Mouse (Mus musculus): Measurements from ENCODE around the gene Kcnq5. TPM values are rescaled to one million over a fixed set of nuclear protein-coding genes. Genes with fewer than 3 reads are reported as not detected.
"Not testable (repeated sequence)": the region's sequence is repeated elsewhere in the genome, so short reads cannot be mapped to it uniquely, and the experiment has no call there.

The Kcnq5 gene
- polyA plus RNA-seq, 1 experiment: 0.09 TPM

DNA sequence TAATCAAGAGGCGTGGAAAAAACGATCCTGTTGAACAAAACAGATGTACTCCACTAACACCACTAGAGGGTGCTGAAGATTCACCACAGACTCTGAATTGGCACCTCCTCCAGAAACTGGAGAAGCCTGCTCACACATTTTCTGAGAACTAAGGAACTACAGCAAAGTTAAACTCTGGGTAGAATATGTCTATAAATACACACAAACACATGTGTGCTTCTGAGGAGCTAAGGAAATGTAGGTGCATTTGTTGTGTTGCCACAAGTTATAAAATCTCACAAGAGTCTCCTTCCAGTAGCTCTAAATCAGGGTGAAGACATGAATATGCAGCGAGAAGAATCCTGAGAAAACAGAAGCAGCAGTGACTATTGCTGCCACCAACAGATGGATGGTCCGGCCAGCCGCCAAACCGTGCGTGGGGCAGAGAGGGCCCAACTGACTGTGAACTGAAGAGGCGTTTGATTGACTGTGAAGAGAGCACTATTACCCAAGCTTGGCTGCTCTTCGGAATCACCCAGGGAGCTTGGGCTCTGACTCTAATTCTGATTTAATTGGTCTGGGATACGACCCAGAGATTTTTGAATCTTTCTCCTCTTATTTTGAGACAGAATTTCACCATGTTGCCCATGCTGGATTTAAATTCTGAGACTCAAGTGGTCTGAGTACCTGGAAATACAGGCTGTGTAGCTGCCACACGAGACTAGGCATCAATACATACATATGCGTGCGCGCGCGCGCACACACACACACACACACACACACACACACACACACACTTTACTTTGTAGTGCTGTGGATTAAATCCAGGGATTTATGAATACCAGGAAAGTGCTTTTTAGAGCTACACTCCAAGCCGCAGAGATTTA lies 550.2 kb downstream of the Kcnq5 start:
- no peaks in the 10 kb centered on the region for H3K4me1 ChIP-seq (ENCODE audit: control insufficient read depth, insufficient read depth, low read length)
- 49% methylated on average over 18 of the region's 18 CpGs for WGBS
- TF ChIP-seq POLR2A (IDR thresholded peaks at IDR 0.05; ENCODE audit: low read depth, low read length): no peak
- TF ChIP-seq CTCF (conservative IDR thresholded peaks at IDR 0.05; ENCODE audit: insufficient read depth, insufficient read length, low read depth, low read length): peak; percentile 48; the same call in 1 of the 2 replicates
- no peak overlapping the region for H3K4me3 ChIP-seq (ENCODE audit: insufficient read depth, low read depth, low read length)
- H3K36me3 ChIP-seq (ENCODE audit: control insufficient read depth, insufficient read depth, low read length): no peaks in the 10 kb centered on the region
- no peaks in the 10 kb centered on the region for H3K27me3 ChIP-seq (replicated peaks; ENCODE audit: control insufficient read depth, insufficient read depth, low read length)
- DNase-seq: peak; percentile 64
- no peak overlapping the region for H3K27ac ChIP-seq (ENCODE audit: insufficient read depth, low read depth, low read length)

DNA sequence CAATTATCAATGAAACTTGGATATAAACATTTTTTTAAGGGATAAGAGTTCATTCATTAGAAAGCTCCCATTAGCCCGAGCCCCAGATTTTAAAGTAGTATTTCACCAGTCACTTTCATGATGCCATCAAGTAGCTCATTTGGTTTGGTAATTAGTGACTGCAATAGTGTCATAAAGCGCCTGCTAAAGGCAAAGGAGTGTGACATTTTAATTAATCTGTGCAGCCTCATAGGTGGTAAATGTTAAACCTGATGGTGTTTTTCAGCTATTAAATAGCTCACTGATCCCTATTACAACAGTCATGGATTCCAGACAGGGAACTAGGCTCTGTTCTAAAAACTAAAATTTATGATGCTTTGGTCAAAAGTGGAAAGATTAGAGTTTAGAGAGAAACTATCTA lies 554.5 kb downstream of the Kcnq5 start:
- Histone ChIP-seq H3K36me3 (ENCODE audit: control insufficient read depth, insufficient read depth, low read length) (no peaks in the 10 kb centered on the region), H3K4me3 (ENCODE audit: insufficient read depth, low read depth, low read length) (no peak overlapping the region), H3K4me1 (ENCODE audit: control insufficient read depth, insufficient read depth, low read length) (no peaks in the 10 kb centered on the region), H3K27ac (ENCODE audit: insufficient read depth, low read depth, low read length) (no peak overlapping the region), H3K27me3 (replicated peaks; ENCODE audit: control insufficient read depth, insufficient read depth, low read length) (no peaks in the 10 kb centered on the region)
- WGBS: 25% methylated on average over 2 of the region's 2 CpGs
- TF ChIP-seq CTCF (conservative IDR thresholded peaks at IDR 0.05; ENCODE audit: insufficient read depth, insufficient read length, low read depth, low read length): no peak
- no peak for TF ChIP-seq POLR2A (IDR thresholded peaks at IDR 0.05; ENCODE audit: low read depth, low read length)
- no peak for DNase-seq

DNA sequence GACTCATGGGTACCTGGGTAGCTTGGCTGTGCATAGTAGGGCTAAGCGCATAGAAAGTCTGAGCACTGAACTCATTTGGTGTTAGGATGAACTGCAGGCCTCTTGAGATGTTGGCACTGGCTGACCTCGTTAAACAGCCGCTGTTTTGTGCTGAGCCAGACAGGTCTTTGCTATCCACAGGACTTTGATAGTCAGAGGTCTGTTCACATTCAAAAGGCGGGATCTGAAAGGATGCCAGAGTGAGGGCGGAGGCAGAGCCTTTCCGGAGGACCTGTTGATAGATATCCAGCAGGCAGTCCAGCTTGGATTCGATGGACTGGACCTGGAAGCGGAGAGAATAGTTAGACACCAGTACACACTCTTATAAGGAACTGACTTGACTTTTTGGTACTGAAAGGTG lies 558.9 kb downstream of the Kcnq5 start:
- H3K4me1 ChIP-seq (ENCODE audit: control insufficient read depth, insufficient read depth, low read length): no peaks in the 10 kb centered on the region
- no peaks in the 10 kb centered on the region for H3K36me3 ChIP-seq (ENCODE audit: control insufficient read depth, insufficient read depth, low read length)
- H3K27me3 ChIP-seq (replicated peaks; ENCODE audit: control insufficient read depth, insufficient read depth, low read length): no peaks in the 10 kb centered on the region; the same call in 1 of the 2 replicates
- no peak overlapping the region for H3K4me3 ChIP-seq (ENCODE audit: insufficient read depth, low read depth, low read length)
- peak; percentile 3 for DNase-seq
- WGBS: 74% methylated on average over 8 of the region's 8 CpGs
- no peak overlapping the region for H3K27ac ChIP-seq (ENCODE audit: insufficient read depth, low read depth, low read length)
- TF ChIP-seq POLR2A (IDR thresholded peaks at IDR 0.05; ENCODE audit: low read depth, low read length) (no peak), CTCF (conservative IDR thresholded peaks at IDR 0.05; ENCODE audit: insufficient read depth, insufficient read length, low read depth, low read length) (no peak)

DNA sequence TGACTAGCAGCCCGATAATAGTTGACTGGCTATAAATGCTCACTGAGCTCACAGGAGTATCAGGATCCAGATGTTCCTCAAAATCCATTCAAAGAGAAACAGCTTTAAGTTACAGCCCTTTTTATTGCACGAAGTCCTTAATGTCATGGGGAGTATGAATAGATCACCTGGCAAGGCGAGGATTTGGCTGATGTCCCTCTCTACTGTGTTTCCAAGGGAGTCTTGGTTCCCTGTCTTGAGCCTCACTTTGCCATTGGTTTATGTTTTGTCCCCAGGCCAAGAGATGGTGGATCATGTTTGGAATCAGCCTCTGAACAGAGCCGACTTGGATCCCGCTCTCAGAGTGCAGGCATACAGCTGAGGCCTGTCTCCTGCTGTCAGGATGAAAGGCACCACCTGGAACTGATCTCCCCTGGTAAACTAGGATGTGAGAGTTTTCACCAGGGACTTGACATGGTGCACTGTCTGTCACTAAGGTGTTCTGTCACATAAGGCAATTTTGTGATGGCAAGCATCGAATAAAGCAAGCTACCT lies 570.5 kb downstream of the Kcnq5 start:
- Histone ChIP-seq H3K36me3 (ENCODE audit: control insufficient read depth, insufficient read depth, low read length) (no peaks in the 10 kb centered on the region), H3K27me3 (replicated peaks; ENCODE audit: control insufficient read depth, insufficient read depth, low read length) (no peaks in the 10 kb centered on the region), H3K27ac (ENCODE audit: insufficient read depth, low read depth, low read length) (no peak overlapping the region), H3K4me3 (ENCODE audit: insufficient read depth, low read depth, low read length) (no peak overlapping the region), H3K4me1 (ENCODE audit: control insufficient read depth, insufficient read depth, low read length) (no peaks in the 10 kb centered on the region)
- TF ChIP-seq CTCF (conservative IDR thresholded peaks at IDR 0.05; ENCODE audit: insufficient read depth, insufficient read length, low read depth, low read length): no peak
- TF ChIP-seq POLR2A (IDR thresholded peaks at IDR 0.05; ENCODE audit: low read depth, low read length): no peak
- WGBS: 45% methylated on average over 6 of the region's 6 CpGs
- DNase-seq: no peak

DNA sequence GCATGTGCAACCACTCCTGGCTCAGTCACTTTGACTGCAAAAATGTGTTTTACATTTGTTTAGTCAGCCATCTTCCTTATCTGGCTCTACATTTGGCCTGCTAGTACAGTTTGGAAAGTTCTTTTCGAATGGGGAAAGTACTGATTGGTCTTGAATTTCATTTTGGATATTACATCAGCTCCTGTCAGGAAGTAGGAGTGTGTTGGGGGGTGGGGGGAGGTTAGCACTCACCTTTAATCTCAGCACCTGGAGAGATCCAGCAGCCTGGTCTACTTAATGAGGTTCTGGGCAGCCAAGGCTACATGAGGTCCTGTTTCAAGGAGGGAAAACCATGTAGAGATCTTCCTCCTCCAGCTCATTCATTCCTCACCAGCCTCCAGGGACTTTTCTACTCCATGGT lies 578.5 kb downstream of the Kcnq5 start, which contains the start of gene Khdc1b:
Khdc1b (plus strand) TSS at position 301 of the 400 bp plus-strand sequence.
- no peak within 1 kb of the TSS for H3K27ac ChIP-seq (ENCODE audit: insufficient read depth, low read depth, low read length)
- whole genome bisulfite sequencing: 77% methylated on average over 1 of the region's 1 CpGs
- no peaks in the 10 kb centered on the region for H3K4me1 ChIP-seq (ENCODE audit: control insufficient read depth, insufficient read depth, low read length)
- DNase-seq: no peak
- no peaks in the 10 kb centered on the region for H3K27me3 ChIP-seq (replicated peaks; ENCODE audit: control insufficient read depth, insufficient read depth, low read length)
- TF ChIP-seq CTCF (conservative IDR thresholded peaks at IDR 0.05; ENCODE audit: insufficient read depth, insufficient read length, low read depth, low read length) (no peak), POLR2A (IDR thresholded peaks at IDR 0.05; ENCODE audit: low read depth, low read length) (no peak)
- H3K4me3 ChIP-seq (ENCODE audit: insufficient read depth, low read depth, low read length): no peak within 1 kb of the TSS
- H3K36me3 ChIP-seq (ENCODE audit: control insufficient read depth, insufficient read depth, low read length): no peaks in the 10 kb centered on the region

DNA sequence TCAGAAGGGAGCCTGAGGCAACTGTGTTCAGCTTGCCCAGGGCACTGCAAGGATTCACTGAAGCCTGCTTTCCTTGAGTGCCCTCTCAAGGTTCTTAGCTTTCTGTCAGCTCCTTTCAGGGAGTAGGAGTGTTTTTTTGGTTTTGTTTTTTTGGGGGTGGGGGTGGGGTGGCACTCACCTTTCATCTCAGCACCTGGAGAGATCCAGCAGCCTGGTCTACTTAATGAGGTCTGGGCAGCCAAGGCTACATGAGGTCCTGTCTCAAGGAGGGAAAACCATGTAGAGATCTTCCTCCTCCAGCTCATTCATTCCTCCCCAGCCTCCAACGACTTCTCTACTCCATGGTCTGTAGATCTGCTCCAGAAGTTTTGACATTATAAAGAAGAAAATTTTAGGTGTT lies 593.7 kb downstream of the Kcnq5 start, which contains the start of gene Khdc1c:
Khdc1c (plus strand) TSS at position 301 of the 400 bp plus-strand sequence.
- H3K4me3 ChIP-seq (ENCODE audit: insufficient read depth, low read depth, low read length); H3K27me3 ChIP-seq (replicated peaks; ENCODE audit: control insufficient read depth, insufficient read depth, low read length); H3K4me1 ChIP-seq (ENCODE audit: control insufficient read depth, insufficient read depth, low read length); H3K27ac ChIP-seq (ENCODE audit: insufficient read depth, low read depth, low read length); H3K36me3 ChIP-seq (ENCODE audit: control insufficient read depth, insufficient read depth, low read length); DNase-seq: not testable (repeated sequence)
- 62% methylated on average over 1 of the region's 1 CpGs for WGBS

DNA sequence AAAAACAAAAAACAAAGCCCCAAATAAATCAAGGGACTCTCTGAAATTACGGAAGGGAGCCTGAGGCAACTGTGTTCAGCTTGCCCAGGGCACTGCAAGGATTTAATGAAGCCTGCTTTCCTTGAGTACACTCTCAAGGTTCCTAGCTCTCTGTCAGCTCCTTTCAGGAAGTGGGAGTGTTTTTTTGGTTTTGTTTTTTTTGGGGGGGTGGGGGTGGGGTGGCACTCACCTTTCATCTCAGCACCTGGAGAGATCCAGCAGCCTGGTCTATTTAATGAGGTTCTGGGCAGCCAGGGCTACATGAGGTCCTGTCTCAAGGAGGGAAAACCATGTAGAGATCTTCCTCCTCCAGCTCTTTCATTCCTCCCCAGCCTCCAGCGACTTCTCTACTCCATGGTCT lies 612.4 kb downstream of the Kcnq5 start, which contains the start of gene Khdc1a:
Khdc1a (plus strand) TSS at position 301 of the 400 bp plus-strand sequence.
- H3K4me1 ChIP-seq (ENCODE audit: control insufficient read depth, insufficient read depth, low read length): no peaks in the 10 kb centered on the region
- no peaks in the 10 kb centered on the region for H3K27me3 ChIP-seq (replicated peaks; ENCODE audit: control insufficient read depth, insufficient read depth, low read length)
- H3K36me3 ChIP-seq (ENCODE audit: control insufficient read depth, insufficient read depth, low read length): no peaks in the 10 kb centered on the region
- no peak within 1 kb of the TSS for H3K27ac ChIP-seq (ENCODE audit: insufficient read depth, low read depth, low read length)
- DNase-seq: no peak
- TF ChIP-seq CTCF (conservative IDR thresholded peaks at IDR 0.05; ENCODE audit: insufficient read depth, insufficient read length, low read depth, low read length) (no peak), POLR2A (IDR thresholded peaks at IDR 0.05; ENCODE audit: low read depth, low read length) (no peak)
- WGBS: 79% methylated on average over 2 of the region's 2 CpGs
- no peak within 1 kb of the TSS for H3K4me3 ChIP-seq (ENCODE audit: insufficient read depth, low read depth, low read length)

Data from kidney, adult 2 months (tissue).